Comparison of ENCODE assay signal across 8 mouse cellular contexts in genomic region chr4:133344112-133344511, GRCm38 (mm10). TPM values are rescaled to one million over a fixed set of nuclear protein-coding genes. Genes with fewer than 3 reads are reported as not detected.
DNase-seq lines count a peak whose midpoint lies in the region; ATAC-seq and TF ChIP-seq lines count a peak whose summit lies in the region.
"Had no signal": no experiment of that assay in that cellular context is flagged by ENCODE, and none has a peak within 500 bp of the region (broad histone marks: within the 10 kb centered on the region; RNA-seq: fewer than 3 reads in every experiment).

No protein-coding gene starts in this region.

- peak; percentile 42 for DNase-seq in kidney, adult 18-20 months
- peak; percentile 61 for DNase-seq in CD4-positive helper T cell, adult 2 months (ENCODE audit: low read depth, low spot score)
- peak; percentile 48 for DNase-seq in MN1 (ENCODE audit: low spot score)
- peak; percentile 62 for DNase-seq in embryonic facial prominence, embryonic 11.5 days (ENCODE audit: low spot score)
- DNase-seq in lung, embryonic 14.5 days, result peak; percentile 66
- DNase-seq in yolk sac, embryonic 10.5 days (ENCODE audit: low spot score), result no peak
- DNase-seq: liver, embryonic 13.5 days had no signal

- H3K9me3 ChIP-seq in kidney, embryonic 15.5 days (replicated peaks), result no peaks in the 10 kb centered on the region
- no peaks in the 10 kb centered on the region for H3K9me3 ChIP-seq in embryonic facial prominence, embryonic 11.5 days (replicated peaks; ENCODE audit: control insufficient read depth, low read length)
- no peaks in the 10 kb centered on the region for H3K9me3 ChIP-seq in lung, embryonic 14.5 days (ENCODE audit: low read depth, low read length)
- H3K9me3 ChIP-seq: liver, embryonic 13.5 days had no signal

- H3K4me2 ChIP-seq in kidney, embryonic 15.5 days, result no peak overlapping the region
- H3K4me2 ChIP-seq in embryonic facial prominence, embryonic 11.5 days (ENCODE audit: low read depth, low read length), result no peak overlapping the region
- no peak overlapping the region for H3K4me2 ChIP-seq in lung, embryonic 14.5 days
- H3K4me2 ChIP-seq: liver, embryonic 13.5 days had no signal

- WGBS in kidney, embryonic 15.5 days, result 7% methylated on average over 4 of the region's 4 CpGs
- 7% methylated on average over 4 of the region's 4 CpGs for whole genome bisulfite sequencing in embryonic facial prominence, embryonic 11.5 days
- 6% methylated on average over 4 of the region's 4 CpGs for WGBS in lung, embryonic 14.5 days

- no peak overlapping the region for H3K9ac ChIP-seq in kidney, embryonic 15.5 days
- no peak overlapping the region for H3K9ac ChIP-seq in embryonic facial prominence, embryonic 11.5 days (replicated peaks; ENCODE audit: low read length)
- no peak overlapping the region for H3K9ac ChIP-seq in lung, embryonic 14.5 days
- H3K9ac ChIP-seq: liver, embryonic 13.5 days had no signal

- no peaks in the 10 kb centered on the region for H3K36me3 ChIP-seq in kidney, embryonic 15.5 days
- no peaks in the 10 kb centered on the region for H3K36me3 ChIP-seq in embryonic facial prominence, embryonic 11.5 days (replicated peaks; ENCODE audit: control insufficient read depth, insufficient read depth, low read depth, low read length)
- H3K36me3 ChIP-seq in lung, embryonic 14.5 days (ENCODE audit: insufficient read depth), result no peaks in the 10 kb centered on the region
- H3K36me3 ChIP-seq: liver, embryonic 13.5 days had no signal

- H3K4me3 ChIP-seq in kidney, embryonic 15.5 days (replicated peaks), result no peak overlapping the region
- H3K4me3 ChIP-seq in embryonic facial prominence, embryonic 11.5 days (ENCODE audit: low read depth, low read length), result no peak overlapping the region
- H3K4me3 ChIP-seq in lung, embryonic 14.5 days (ENCODE audit: low read depth, low read length), result no peak overlapping the region
- H3K4me3 ChIP-seq: liver, embryonic 13.5 days had no signal

- H3K4me1 ChIP-seq in kidney, embryonic 15.5 days, result no peaks in the 10 kb centered on the region
- no peaks in the 10 kb centered on the region for H3K4me1 ChIP-seq in embryonic facial prominence, embryonic 11.5 days (ENCODE audit: control insufficient read depth, insufficient read depth, low read length)
- H3K4me1 ChIP-seq in lung, embryonic 14.5 days (ENCODE audit: insufficient read depth), result no peaks in the 10 kb centered on the region

- peaks cover 4% of the 10 kb centered on the region; the same call in 1 of the 2 replicates for H3K27me3 ChIP-seq in kidney, embryonic 15.5 days
- no peaks in the 10 kb centered on the region for H3K27me3 ChIP-seq in embryonic facial prominence, embryonic 11.5 days (ENCODE audit: control insufficient read depth, insufficient read depth, low read length)
- no peaks in the 10 kb centered on the region for H3K27me3 ChIP-seq in lung, embryonic 14.5 days (ENCODE audit: insufficient read depth, low read length)

- H3K27ac ChIP-seq in kidney, embryonic 15.5 days, result no peak overlapping the region
- no peak overlapping the region for H3K27ac ChIP-seq in embryonic facial prominence, embryonic 11.5 days (replicated peaks; ENCODE audit: low read depth, low read length)
- no peak overlapping the region for H3K27ac ChIP-seq in lung, embryonic 14.5 days (ENCODE audit: low read depth)
- H3K27ac ChIP-seq: liver, embryonic 13.5 days had no signal

- TF ChIP-seq CTCF in lung, embryonic 14.5 days (IDR thresholded peaks at IDR 0.05; ENCODE audit: low read depth), result peak; percentile 81

- ATAC-seq in kidney, embryonic 15.5 days (replicated peaks; ENCODE audit: low FRiP score), result no peak
- ATAC-seq in embryonic facial prominence, embryonic 11.5 days (replicated peaks; ENCODE audit: insufficient number of reproducible peaks, low FRiP score, low TSS enrichment, low read depth), result no peak
- ATAC-seq in lung, embryonic 14.5 days (ENCODE audit: insufficient read depth), result no peak

RNA-seq across cellular contexts. Expression of gene Wdtc1, which starts 9.2 kb away (rescaled TPM):
- polyA plus RNA-seq in kidney, embryonic 15.5 days (2015; fragmentation: Nextera tagmentation; extraction: Ambion mirVana), result 12.0 and 13.1 TPM in 2 replicates
- polyA plus RNA-seq in embryonic facial prominence, embryonic 11.5 days (2014; fragmentation: Nextera tagmentation; extraction: Ambion mirVana), result 16.7 and 18.7 TPM in 2 replicates
- polyA plus RNA-seq in lung, embryonic 14.5 days (2014; fragmentation: Nextera tagmentation; extraction: Ambion mirVana), result 13.8 and 15.3 TPM in 2 replicates

RNA-seq across cellular contexts. Expression of gene Slc9a1, which starts 25.4 kb away (rescaled TPM):
- polyA plus RNA-seq in kidney, embryonic 15.5 days (2015; fragmentation: Nextera tagmentation; extraction: Ambion mirVana), result 7.5 and 8.3 TPM in 2 replicates
- polyA plus RNA-seq in embryonic facial prominence, embryonic 11.5 days (2014; fragmentation: Nextera tagmentation; extraction: Ambion mirVana), result 4.7 and 5.6 TPM in 2 replicates
- polyA plus RNA-seq in lung, embryonic 14.5 days (2014; fragmentation: Nextera tagmentation; extraction: Ambion mirVana), result 8.7 and 9.7 TPM in 2 replicates
